Mouse (Mus musculus) erythroblast, embryonic 14.5 days (primary cell): ENCODE data around the gene Ms4a4b.

Experiments
- GATA1 ChIP-seq: IDR thresholded peaks from 2 replicates; pipeline ENCODE4 v1.6.1; 2012; ENCODE audit warnings: low read length, inconsistent platforms, mixed read lengths
- TAL1 ChIP-seq: IDR thresholded peaks from 3 replicates; pipeline ENCODE4 v1.6.1; 2012; ENCODE audit warnings: low read length, inconsistent platforms, mixed read lengths

DNA sequence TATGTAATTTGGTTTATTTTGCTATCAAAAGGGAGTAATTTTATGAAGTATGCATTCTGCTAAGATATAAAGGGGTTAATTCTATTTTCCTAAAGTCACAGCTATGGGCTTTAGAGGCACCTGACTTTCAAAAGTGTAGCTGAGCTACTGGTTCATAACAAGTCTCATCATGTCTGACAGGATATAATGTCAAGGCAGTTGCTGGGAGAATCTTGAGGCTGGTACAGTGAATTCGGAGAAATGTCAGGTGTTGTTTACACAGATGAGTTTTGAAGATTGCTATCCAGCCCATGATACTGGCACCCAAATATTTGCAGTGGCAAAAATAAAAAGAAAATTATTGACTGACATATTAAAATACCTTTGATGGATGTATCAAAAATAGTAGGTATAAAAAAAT is 61.5 kb downstream of the Ms4a4b start:
- TF ChIP-seq GATA1 (no peak), TAL1 (no peak)
